Mouse (Mus musculus) stomach, postnatal 0 days (tissue): Measurements from ENCODE around the gene Copb1.

ENCODE experiments used
- CTCF ChIP-seq: IDR thresholded peaks from 2 replicates; pipeline ENCODE4 v1.5.1; 2016; ENCODE audit warnings: antibody characterized with exemption, low read depth, mild to moderate bottlenecking, moderate library complexity
- EP300 ChIP-seq: optimal IDR thresholded peaks from 2 replicates; pipeline ENCODE3; 2016; ENCODE audit warnings: antibody characterized with exemption

- TF ChIP-seq EP300 (no peak), CTCF (peak; percentile 78)
Observed at GRCm38 (mm10) chr7:114213537-114213936, 41.0 kb downstream of the Copb1 start.
